Mouse (Mus musculus) macrophage (primary cell): ENCODE data around the gene Fancd2. TPM values are rescaled to one million over a fixed set of nuclear protein-coding genes. Genes with fewer than 3 reads are reported as not detected.

Experiments
- H3K27ac ChIP-seq: fragments of 350-480 bp; formaldehyde crosslinking; 2 replicates; pipeline ENCODE4 v1.9.0; 2021
- H3K36me3 ChIP-seq: fragments of 350-480 bp; formaldehyde crosslinking; 2 replicates; pipeline ENCODE4 v1.9.0; 2021; ENCODE audit errors: inconsistent target
- H3K4me3 ChIP-seq: fragments of 350-480 bp; formaldehyde crosslinking; 2 replicates; pipeline ENCODE4 v1.9.0; 2021; ENCODE audit errors: inconsistent target
- H3K79me2 ChIP-seq: fragments of 350-480 bp; formaldehyde crosslinking; 2 replicates; pipeline ENCODE4 v1.9.0; 2021; ENCODE audit errors: inconsistent target
- WGBS: methylation state at CpG from one replicate; pipeline ENCODE4 v1.1.7; 2026; ENCODE audit warnings: inconsistent platforms; ENCODE audit not compliant: missing documents; 5-methylcytosine and 5-hydroxymethylcytosine counted together
- polyA plus RNA-seq: library from polyadenylated mRNA; stranded (reverse); fragments of 250-400 nt; gene quantifications from 3 replicates; pipeline ENCODE4 v1.2.4, GENCODE M21; 2018; ENCODE audit warnings: inconsistent platforms

The Fancd2 gene
- polyA plus RNA-seq, 1 experiment from 2014 or later: 0.72 TPM

GRCm38 (mm10) chr6:113612258-113612969 is 80.9 kb downstream of the Fancd2 start:
- H3K27ac ChIP-seq: no peak overlapping the region
- 95% methylated on average over 8 of the region's 8 CpGs for whole genome bisulfite sequencing
- H3K36me3 ChIP-seq: peaks cover 42% of the 10 kb centered on the region
- peaks cover 82% of the 10 kb centered on the region for H3K79me2 ChIP-seq
- no peak overlapping the region for H3K4me3 ChIP-seq

- 98% methylated on average over 7 of the region's 7 CpGs for WGBS
- Histone ChIP-seq H3K79me2 (peaks cover 65% of the 10 kb centered on the region), H3K36me3 (peaks cover 47% of the 10 kb centered on the region), H3K4me3 (no peak overlapping the region), H3K27ac (no peak overlapping the region)
Observed at GRCm38 (mm10) chr6:113614152-113614551, 82.7 kb downstream of the Fancd2 start.

- Histone ChIP-seq H3K27ac (no peak overlapping the region), H3K79me2 (peaks cover 56% of the 10 kb centered on the region), H3K36me3 (peaks cover 47% of the 10 kb centered on the region), H3K4me3 (no peak overlapping the region)
- 98% methylated on average over 8 of the region's 8 CpGs for WGBS
Observed at GRCm38 (mm10) chr6:113614997-113615396, 83.5 kb downstream of the Fancd2 start.

- peaks cover 47% of the 10 kb centered on the region for H3K36me3 ChIP-seq
- 88% methylated on average over 4 of the region's 4 CpGs for WGBS
- no peak overlapping the region for H3K4me3 ChIP-seq
- H3K27ac ChIP-seq: no peak overlapping the region
- H3K79me2 ChIP-seq: peaks cover 51% of the 10 kb centered on the region
Observed at GRCm38 (mm10) chr6:113615489-113615888, 84.0 kb downstream of the Fancd2 start.

- Histone ChIP-seq H3K4me3 (peak overlapping the region; percentile 36), H3K27ac (0 out of 2 replicates have a peak overlapping the region, but pooled peaks have one; percentile 32), H3K79me2 (peaks cover 39% of the 10 kb centered on the region), H3K36me3 (peaks cover 8% of the 10 kb centered on the region; the same call in 1 of the 2 replicates)
- WGBS: 45% methylated on average over 5 of the region's 5 CpGs
Observed at GRCm38 (mm10) chr6:113623386-113623785, 91.9 kb downstream of the Fancd2 start.

- Histone ChIP-seq H3K27ac (0 out of 2 replicates have a peak within 1 kb of the TSS, but pooled peaks have one; percentile 32), H3K4me3 (peak within 1 kb of the TSS; percentile 65)
- WGBS: under 1% methylated on average over 69 of the region's 76 CpGs
Observed at GRCm38 (mm10) chr6:113623941-113624751, 92.7 kb downstream of the Fancd2 start, which contains the start of gene Vhl. Gene Vhl (plus strand): TSS chr6:113623959.

GRCm38 (mm10) chr6:113624989-113625770 is 93.7 kb downstream of the Fancd2 start:
- Histone ChIP-seq H3K36me3 (peaks cover 10% of the 10 kb centered on the region; the same call in 1 of the 2 replicates), H3K27ac (no peak overlapping the region), H3K79me2 (peaks cover 39% of the 10 kb centered on the region), H3K4me3 (peak overlapping the region; percentile 65)
- WGBS: 60% methylated on average over 5 of the region's 5 CpGs

More at GRCm38 (mm10) chr6:113623941-113624751, 92.7 kb downstream of the Fancd2 start, which contains the start of gene Vhl:
- Histone ChIP-seq H3K36me3 (peaks cover 10% of the 10 kb centered on the region; the same call in 1 of the 2 replicates), H3K79me2 (peaks cover 39% of the 10 kb centered on the region)

GRCm38 (mm10) chr6:113630322-113630721 is 98.8 kb downstream of the Fancd2 start:
- Histone ChIP-seq H3K4me3 (no peak overlapping the region), H3K27ac (peak overlapping the region; percentile 32), H3K79me2 (peaks cover 28% of the 10 kb centered on the region), H3K36me3 (peaks cover 15% of the 10 kb centered on the region; the same call in 1 of the 2 replicates)
- 26% methylated on average over 5 of the region's 5 CpGs for WGBS

- 94% methylated on average over 4 of the region's 4 CpGs for WGBS
- Histone ChIP-seq H3K36me3 (peaks cover 13% of the 10 kb centered on the region; the same call in 1 of the 2 replicates), H3K27ac (no peak overlapping the region), H3K4me3 (no peak overlapping the region), H3K79me2 (peaks cover 3% of the 10 kb centered on the region; the same call in 1 of the 2 replicates)
Observed at GRCm38 (mm10) chr6:113632863-113633262, 101.4 kb downstream of the Fancd2 start.

- H3K36me3 ChIP-seq: no peaks in the 10 kb centered on the region
- peaks cover 52% of the 10 kb centered on the region for H3K79me2 ChIP-seq
- peak within 1 kb of the TSS; percentile 84 for H3K4me3 ChIP-seq
- peak within 1 kb of the TSS; percentile 72 for H3K27ac ChIP-seq
- 4% methylated on average over 37 of the region's 37 CpGs for WGBS
Observed at GRCm38 (mm10) chr6:113638302-113639040, 107.0 kb downstream of the Fancd2 start, which contains the start of gene Irak2. Gene Irak2 (plus strand): TSS chr6:113638467.

GRCm38 (mm10) chr6:113639201-113639600 is 107.7 kb downstream of the Fancd2 start:
- peak overlapping the region; percentile 84 for H3K4me3 ChIP-seq
- peak overlapping the region; percentile 72 for H3K27ac ChIP-seq
- 81% methylated on average over 4 of the region's 4 CpGs for WGBS

GRCm38 (mm10) chr6:113642605-113643004 is 111.1 kb downstream of the Fancd2 start:
- no peak overlapping the region for H3K27ac ChIP-seq
- WGBS: 96% methylated on average over 8 of the region's 8 CpGs

More at GRCm38 (mm10) chr6:113639201-113639600, 107.7 kb downstream of the Fancd2 start:
- Histone ChIP-seq H3K36me3 (no peaks in the 10 kb centered on the region), H3K79me2 (peaks cover 59% of the 10 kb centered on the region)

GRCm38 (mm10) chr6:113643021-113643420 is 111.5 kb downstream of the Fancd2 start:
- no peak overlapping the region for H3K27ac ChIP-seq
- no peak overlapping the region for H3K4me3 ChIP-seq
- 83% methylated on average over 3 of the region's 4 CpGs for WGBS

More at GRCm38 (mm10) chr6:113642605-113643004, 111.1 kb downstream of the Fancd2 start:
- Histone ChIP-seq H3K79me2 (peaks cover 90% of the 10 kb centered on the region), H3K36me3 (peaks cover 8% of the 10 kb centered on the region; the same call in 1 of the 2 replicates), H3K4me3 (no peak overlapping the region)

More at GRCm38 (mm10) chr6:113643021-113643420, 111.5 kb downstream of the Fancd2 start:
- Histone ChIP-seq H3K79me2 (peaks cover 94% of the 10 kb centered on the region), H3K36me3 (peaks cover 12% of the 10 kb centered on the region; the same call in 1 of the 2 replicates)
